Mouse (Mus musculus) granulocyte monocyte progenitor cell, adult 5-6 weeks (primary cell): ENCODE results near the gene Zfp36. TPM values are rescaled to one million over a fixed set of nuclear protein-coding genes. Genes with fewer than 3 reads are reported as not detected.

Source experiments
- ATAC-seq: replicated peaks from 2 replicates; pipeline ENCODE4 v1.8.0; 2016; ENCODE audit warnings: mild to moderate bottlenecking, moderate TSS enrichment, inconsistent platforms; ENCODE audit not compliant: poor library complexity, severe bottlenecking
- total RNA-seq, 2 experiments: library from RNA; stranded (forward) in 1 of 2; stranded (reverse) in 1 of 2; fragments of 200-712, 200-1000 nt in 1 of 2; fragments of >200 nt in 1 of 2; fragmentation: Nextera tagmentation in 1 of 2; gene quantifications; 2 replicates each; pipeline ENCODE4 v1.2.3; 2014 to 2017

Gene Zfp36
- total RNA-seq, 2 experiments from 2014 or later: 37.1 to 41.3 TPM

- ATAC-seq: peak; percentile 35
Observed at GRCm38 (mm10) chr7:28386007-28386406, 6.0 kb upstream of the Zfp36 start.

GRCm38 (mm10) chr7:28385196-28385595 lies 5.1 kb upstream of the Zfp36 start:
- no peak for ATAC-seq

- no peak for ATAC-seq
Observed at GRCm38 (mm10) chr7:28384162-28384561, 4.1 kb upstream of the Zfp36 start.

GRCm38 (mm10) chr7:28383606-28384005 lies 3.6 kb upstream of the Zfp36 start:
- no peak for ATAC-seq

- peak; percentile 23 for ATAC-seq
Observed at GRCm38 (mm10) chr7:28382981-28383396, 2.9 kb upstream of the Zfp36 start.

GRCm38 (mm10) chr7:28382347-28382951 lies 2.4 kb upstream of the Zfp36 start:
- ATAC-seq: no peak

- ATAC-seq: peak; percentile 7
Observed at GRCm38 (mm10) chr7:28381938-28382337, 1.9 kb upstream of the Zfp36 start.

GRCm38 (mm10) chr7:28381017-28381790 lies 1.2 kb upstream of the Zfp36 start:
- ATAC-seq: peak; percentile 25

- ATAC-seq: peak; percentile 16
Observed at GRCm38 (mm10) chr7:28378769-28379651, 1.0 kb downstream of the Zfp36 start.

GRCm38 (mm10) chr7:28378066-28378690 lies 1.9 kb downstream of the Zfp36 start:
- no peak for ATAC-seq

- ATAC-seq: no peak
Observed at GRCm38 (mm10) chr7:28377190-28378065, 2.6 kb downstream of the Zfp36 start.

- ATAC-seq: no peak
Observed at GRCm38 (mm10) chr7:28376011-28376771, 3.9 kb downstream of the Zfp36 start.

- peak; percentile 31 for ATAC-seq
Observed at GRCm38 (mm10) chr7:28375176-28375921, 4.7 kb downstream of the Zfp36 start.

- no peak for ATAC-seq
Observed at GRCm38 (mm10) chr7:28374647-28375046, 5.4 kb downstream of the Zfp36 start.

GRCm38 (mm10) chr7:28373891-28374495 lies 6.1 kb downstream of the Zfp36 start:
- no peak for ATAC-seq

- ATAC-seq: peak; percentile 2
Observed at GRCm38 (mm10) chr7:28373131-28373581, 6.9 kb downstream of the Zfp36 start.

- ATAC-seq: peak; percentile 56
Observed at GRCm38 (mm10) chr7:28372251-28373108, 7.6 kb downstream of the Zfp36 start, which contains the start of gene Plekhg2. Plekhg2 (minus strand) TSS chr7:28372599.
